Mouse (Mus musculus) thymus, adult 2 months (tissue): ENCODE data around the gene Sulf2.

Experiments used
- CTCF ChIP-seq: fragments of 200-500 bp; IDR thresholded peaks from 2 replicates; pipeline ENCODE4 v1.5.1; 2012; ENCODE audit warnings: mild to moderate bottlenecking, control low read depth, low read length, moderate library complexity, borderline replicate concordance; ENCODE audit not compliant: control insufficient read depth, poor library complexity, insufficient read depth; ENCODE audit errors: extremely low read depth
- POLR2A ChIP-seq: fragments of 200-500 bp; IDR thresholded peaks from 2 replicates; pipeline ENCODE4 v1.6.1; 2012; ENCODE audit warnings: mild to moderate bottlenecking, low read length, control low read depth, moderate library complexity; ENCODE audit not compliant: control insufficient read depth, poor library complexity, insufficient read depth; ENCODE audit errors: extremely low read depth

DNA sequence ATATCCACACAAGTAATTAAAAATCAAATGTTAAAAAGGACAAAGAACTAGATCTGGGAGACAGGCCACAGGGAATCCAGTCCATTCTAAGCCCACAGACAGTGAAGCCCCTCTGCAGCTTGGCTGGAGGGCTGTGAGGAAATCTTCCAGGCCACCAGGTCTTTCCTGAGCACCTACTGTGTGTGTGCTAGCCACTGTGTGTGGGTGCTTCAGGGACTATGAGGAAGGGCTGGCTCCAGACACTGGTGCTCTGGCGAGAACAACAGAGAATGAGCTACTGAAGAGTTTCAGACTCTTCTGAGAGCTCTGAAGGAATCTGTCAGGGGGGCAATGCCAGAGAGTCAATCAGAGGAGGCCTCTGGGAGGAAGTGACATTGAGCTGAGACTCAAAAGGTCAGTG lies 13.6 kb downstream of the Sulf2 start:
- no peak for TF ChIP-seq POLR2A
- no peak for TF ChIP-seq CTCF
